Mouse (Mus musculus): Measurements from ENCODE around the gene Mpc1. TPM values are rescaled to one million over a fixed set of nuclear protein-coding genes. Genes with fewer than 3 reads are reported as not detected.

Mpc1 gene
- polyA plus RNA-seq (2015; fragmentation: Nextera tagmentation; extraction: Ambion mirVana): 159 and 161 TPM in 2 replicates

GRCm38 (mm10) chr17:8282821-8283525, at the start of gene Mpc1:
Mpc1 (plus strand) TSS chr17:8282904.
- Histone ChIP-seq H3K9ac (peak within 1 kb of the TSS; percentile 79), H3K4me2 (replicated peaks) (peak within 1 kb of the TSS; percentile 98), H3K4me3 (replicated peaks) (peak within 1 kb of the TSS; percentile 91), H3K4me1 (peaks cover 15% of the 10 kb centered on the region), H3K9me3 (replicated peaks) (no peaks in the 10 kb centered on the region), H3K27me3 (no peaks in the 10 kb centered on the region), H3K27ac (replicated peaks) (peak within 1 kb of the TSS; percentile 91), H3K36me3 (no peaks in the 10 kb centered on the region)
- peak; percentile 71 for ATAC-seq (ENCODE audit: insufficient number of reproducible peaks, low FRiP score, low TSS enrichment, low read depth)
- WGBS: 1% methylated on average over 34 of the region's 35 CpGs

DNA sequence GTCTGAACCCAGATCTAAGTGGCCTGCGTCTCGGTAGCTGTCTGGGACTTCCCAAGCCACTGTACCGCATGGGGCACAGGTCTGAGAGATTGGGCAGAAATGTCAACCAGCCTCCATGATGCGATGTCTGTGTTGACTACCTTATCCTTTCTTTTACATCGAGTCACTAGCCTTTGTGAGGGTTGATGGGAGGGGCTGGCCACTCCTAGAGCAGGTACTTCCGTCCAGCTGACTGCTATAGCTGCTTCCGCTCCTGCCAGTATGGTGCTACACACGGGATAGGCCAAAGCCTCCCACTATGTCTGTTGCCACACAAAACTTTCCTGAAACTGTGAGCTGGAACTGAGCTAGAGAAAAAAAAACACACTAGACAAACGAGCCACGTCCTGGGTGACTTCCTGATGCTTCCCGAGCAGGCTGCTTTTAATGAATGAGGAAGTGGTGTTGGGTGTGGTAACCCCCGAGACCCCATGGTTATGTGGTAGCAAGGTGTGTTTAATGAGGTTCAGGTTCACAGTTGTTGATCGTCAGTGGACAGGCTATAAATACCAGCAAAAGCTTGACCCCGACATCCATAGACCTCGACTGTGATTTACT, 49.0 kb upstream of the Mpc1 start:
- no peak for ATAC-seq (ENCODE audit: insufficient number of reproducible peaks, low FRiP score, low TSS enrichment, low read depth)
- H3K9ac ChIP-seq: no peak overlapping the region
- 0 out of 2 replicates have a peak, but pooled peaks cover 2% of the 10 kb centered on the region for H3K27me3 ChIP-seq

GRCm38 (mm10) chr17:8234537-8234936, 48.2 kb upstream of the Mpc1 start:
- no peak for ATAC-seq (ENCODE audit: insufficient number of reproducible peaks, low FRiP score, low TSS enrichment, low read depth)
- Histone ChIP-seq H3K9ac (no peak overlapping the region), H3K36me3 (no peaks in the 10 kb centered on the region), H3K27me3 (no peaks in the 10 kb centered on the region), H3K4me1 (no peaks in the 10 kb centered on the region), H3K4me2 (replicated peaks) (no peak overlapping the region), H3K4me3 (replicated peaks) (no peak overlapping the region), H3K27ac (replicated peaks) (no peak overlapping the region), H3K9me3 (replicated peaks) (no peaks in the 10 kb centered on the region)
- 57% methylated on average over 4 of the region's 4 CpGs for WGBS

More for the DNA sequence above, 49.0 kb upstream of the Mpc1 start:
- Histone ChIP-seq H3K4me1 (no peaks in the 10 kb centered on the region), H3K27ac (replicated peaks) (no peak overlapping the region), H3K9me3 (replicated peaks) (no peaks in the 10 kb centered on the region), H3K4me3 (replicated peaks) (no peak overlapping the region), H3K36me3 (no peaks in the 10 kb centered on the region), H3K4me2 (replicated peaks) (no peak overlapping the region)
- 70% methylated on average over 15 of the region's 15 CpGs for WGBS

- H3K4me3 ChIP-seq (replicated peaks): no peak within 1 kb of the TSS
- ATAC-seq (ENCODE audit: insufficient number of reproducible peaks, low FRiP score, low TSS enrichment, low read depth): no peak
- H3K4me2 ChIP-seq (replicated peaks): no peak within 1 kb of the TSS
- H3K9ac ChIP-seq: no peak within 1 kb of the TSS
- no peaks in the 10 kb centered on the region for H3K27me3 ChIP-seq
- WGBS: 75% methylated on average over 3 of the region's 3 CpGs
- H3K9me3 ChIP-seq (replicated peaks): no peaks in the 10 kb centered on the region
- H3K27ac ChIP-seq (replicated peaks): no peak within 1 kb of the TSS
- no peaks in the 10 kb centered on the region for H3K4me1 ChIP-seq
- H3K36me3 ChIP-seq: no peaks in the 10 kb centered on the region
Observed at GRCm38 (mm10) chr17:8235743-8236142, 47.0 kb upstream of the Mpc1 start, which contains the start of gene Ccr6. Ccr6 (plus strand) TSS chr17:8236043.

DNA sequence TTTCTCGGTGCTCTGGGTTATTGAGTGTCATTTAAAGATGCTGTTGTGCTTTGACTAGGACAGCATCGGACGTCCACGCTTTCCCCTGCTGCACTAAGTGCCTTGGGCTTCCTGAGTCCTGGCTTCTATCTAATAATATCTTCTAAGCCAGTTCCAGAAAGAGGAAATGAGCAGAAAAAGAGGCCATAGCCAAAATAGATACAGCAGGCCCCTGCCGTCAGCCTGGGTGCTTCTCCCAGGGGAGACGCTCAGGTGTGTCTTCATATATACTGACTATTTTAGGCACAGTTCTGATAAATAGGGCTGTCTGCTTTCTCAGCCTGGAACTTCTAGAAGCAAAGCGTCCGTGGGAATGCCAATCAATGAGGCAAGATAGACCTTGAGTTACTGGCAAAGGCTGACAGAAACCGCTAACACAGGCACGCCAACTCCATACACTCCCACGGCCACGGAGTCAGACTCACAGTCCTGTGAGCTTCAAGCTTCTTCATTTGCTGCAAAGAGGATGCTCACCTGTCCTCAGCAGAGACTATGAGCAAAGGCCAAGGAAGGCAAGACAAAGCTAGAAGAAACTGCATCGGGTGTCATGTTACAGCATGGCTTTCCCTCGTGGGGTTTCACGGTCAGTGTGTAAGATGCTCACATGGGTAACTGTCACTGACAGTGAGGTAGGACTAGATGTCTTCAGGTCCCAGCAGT, 44.5 kb upstream of the Mpc1 start:
- no peaks in the 10 kb centered on the region for H3K4me1 ChIP-seq
- no peak overlapping the region for H3K4me3 ChIP-seq (replicated peaks)
- H3K9me3 ChIP-seq (replicated peaks): no peaks in the 10 kb centered on the region
- no peak overlapping the region for H3K4me2 ChIP-seq (replicated peaks)
- no peak overlapping the region for H3K9ac ChIP-seq
- no peaks in the 10 kb centered on the region for H3K36me3 ChIP-seq
- 73% methylated on average over 15 of the region's 15 CpGs for WGBS
- H3K27ac ChIP-seq (replicated peaks): no peak overlapping the region
- no peaks in the 10 kb centered on the region for H3K27me3 ChIP-seq
- no peak for ATAC-seq (ENCODE audit: insufficient number of reproducible peaks, low FRiP score, low TSS enrichment, low read depth)

DNA sequence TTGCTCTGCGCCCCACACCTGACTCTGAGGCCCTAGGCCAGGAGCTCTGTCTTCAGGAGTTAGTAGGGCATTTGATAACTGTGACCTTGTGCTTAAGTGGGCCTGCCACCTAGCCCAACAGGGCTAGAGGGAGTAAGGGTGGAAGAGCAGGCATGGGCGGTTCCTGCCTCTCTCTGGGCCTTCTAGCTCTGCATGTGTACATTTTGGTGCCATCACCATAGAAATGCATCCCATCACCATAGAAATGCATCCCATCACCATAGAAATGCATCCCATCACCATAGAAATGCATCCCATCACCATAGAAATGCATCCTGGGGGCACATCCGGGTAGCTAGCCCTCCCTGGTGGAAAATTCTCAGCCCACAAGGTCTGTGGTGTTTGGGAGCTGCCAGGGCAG, 43.1 kb upstream of the Mpc1 start:
- WGBS: 70% methylated on average over 3 of the region's 3 CpGs

GRCm38 (mm10) chr17:8240517-8240916, 42.2 kb upstream of the Mpc1 start:
- no peaks in the 10 kb centered on the region for H3K9me3 ChIP-seq (replicated peaks)
- no peak overlapping the region for H3K4me3 ChIP-seq (replicated peaks)
- no peak for ATAC-seq (ENCODE audit: insufficient number of reproducible peaks, low FRiP score, low TSS enrichment, low read depth)
- H3K36me3 ChIP-seq: no peaks in the 10 kb centered on the region
- H3K4me1 ChIP-seq: no peaks in the 10 kb centered on the region
- 56% methylated on average over 4 of the region's 4 CpGs for WGBS
- H3K4me2 ChIP-seq (replicated peaks): no peak overlapping the region
- H3K9ac ChIP-seq: no peak overlapping the region
- no peak overlapping the region for H3K27ac ChIP-seq (replicated peaks)
- H3K27me3 ChIP-seq: no peaks in the 10 kb centered on the region

More for the DNA sequence above, 43.1 kb upstream of the Mpc1 start:
- Histone ChIP-seq H3K36me3 (no peaks in the 10 kb centered on the region), H3K9me3 (replicated peaks) (no peaks in the 10 kb centered on the region), H3K4me1 (no peaks in the 10 kb centered on the region), H3K27me3 (no peaks in the 10 kb centered on the region), H3K9ac (no peak overlapping the region), H3K4me3 (replicated peaks) (no peak overlapping the region), H3K4me2 (replicated peaks) (no peak overlapping the region), H3K27ac (replicated peaks) (no peak overlapping the region)
- ATAC-seq (ENCODE audit: insufficient number of reproducible peaks, low FRiP score, low TSS enrichment, low read depth): no peak

DNA sequence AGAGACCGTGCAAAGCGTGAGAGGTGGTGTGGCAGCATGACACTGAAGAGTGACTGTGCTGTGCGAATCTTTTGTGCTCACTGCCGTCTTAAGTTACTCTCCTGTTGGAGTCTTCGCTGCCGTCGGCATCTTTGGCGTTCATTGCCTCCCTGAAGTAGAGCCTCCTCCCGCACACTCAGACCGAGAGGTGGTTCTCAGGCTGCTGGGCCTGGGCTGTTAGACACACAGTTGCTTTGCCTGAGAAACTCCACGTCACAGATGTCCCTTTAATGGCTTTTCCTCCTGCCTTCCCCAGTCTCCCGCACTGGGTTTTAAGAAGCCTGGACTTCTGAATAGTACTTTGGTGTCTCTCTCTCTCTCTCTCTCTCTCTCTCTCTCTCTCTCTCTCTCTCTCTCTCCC, 41.1 kb upstream of the Mpc1 start:
- no peak for ATAC-seq (ENCODE audit: insufficient number of reproducible peaks, low FRiP score, low TSS enrichment, low read depth)
- no peaks in the 10 kb centered on the region for H3K9me3 ChIP-seq (replicated peaks)
- WGBS: 73% methylated on average over 12 of the region's 12 CpGs
- H3K36me3 ChIP-seq: no peaks in the 10 kb centered on the region
- H3K4me3 ChIP-seq (replicated peaks): no peak overlapping the region
- no peak overlapping the region for H3K27ac ChIP-seq (replicated peaks)
- H3K9ac ChIP-seq: no peak overlapping the region
- no peaks in the 10 kb centered on the region for H3K4me1 ChIP-seq
- no peak overlapping the region for H3K4me2 ChIP-seq (replicated peaks)
- no peaks in the 10 kb centered on the region for H3K27me3 ChIP-seq

GRCm38 (mm10) chr17:8242186-8242585, 40.5 kb upstream of the Mpc1 start:
- Histone ChIP-seq H3K4me1 (no peaks in the 10 kb centered on the region), H3K4me3 (replicated peaks) (no peak overlapping the region), H3K36me3 (no peaks in the 10 kb centered on the region), H3K27me3 (no peaks in the 10 kb centered on the region), H3K27ac (replicated peaks) (no peak overlapping the region), H3K9ac (no peak overlapping the region), H3K9me3 (replicated peaks) (no peaks in the 10 kb centered on the region), H3K4me2 (replicated peaks) (no peak overlapping the region)
- no peak for ATAC-seq (ENCODE audit: insufficient number of reproducible peaks, low FRiP score, low TSS enrichment, low read depth)
- WGBS: 88% methylated on average over 11 of the region's 11 CpGs

- Histone ChIP-seq H3K9me3 (replicated peaks) (no peaks in the 10 kb centered on the region), H3K27ac (replicated peaks) (no peak overlapping the region), H3K4me3 (replicated peaks) (no peak overlapping the region), H3K9ac (no peak overlapping the region), H3K27me3 (no peaks in the 10 kb centered on the region), H3K4me1 (no peaks in the 10 kb centered on the region), H3K4me2 (replicated peaks) (no peak overlapping the region), H3K36me3 (no peaks in the 10 kb centered on the region)
- ATAC-seq (ENCODE audit: insufficient number of reproducible peaks, low FRiP score, low TSS enrichment, low read depth): no peak
- 80% methylated on average over 2 of the region's 2 CpGs for WGBS
Observed at GRCm38 (mm10) chr17:8244124-8244523, 38.6 kb upstream of the Mpc1 start.

DNA sequence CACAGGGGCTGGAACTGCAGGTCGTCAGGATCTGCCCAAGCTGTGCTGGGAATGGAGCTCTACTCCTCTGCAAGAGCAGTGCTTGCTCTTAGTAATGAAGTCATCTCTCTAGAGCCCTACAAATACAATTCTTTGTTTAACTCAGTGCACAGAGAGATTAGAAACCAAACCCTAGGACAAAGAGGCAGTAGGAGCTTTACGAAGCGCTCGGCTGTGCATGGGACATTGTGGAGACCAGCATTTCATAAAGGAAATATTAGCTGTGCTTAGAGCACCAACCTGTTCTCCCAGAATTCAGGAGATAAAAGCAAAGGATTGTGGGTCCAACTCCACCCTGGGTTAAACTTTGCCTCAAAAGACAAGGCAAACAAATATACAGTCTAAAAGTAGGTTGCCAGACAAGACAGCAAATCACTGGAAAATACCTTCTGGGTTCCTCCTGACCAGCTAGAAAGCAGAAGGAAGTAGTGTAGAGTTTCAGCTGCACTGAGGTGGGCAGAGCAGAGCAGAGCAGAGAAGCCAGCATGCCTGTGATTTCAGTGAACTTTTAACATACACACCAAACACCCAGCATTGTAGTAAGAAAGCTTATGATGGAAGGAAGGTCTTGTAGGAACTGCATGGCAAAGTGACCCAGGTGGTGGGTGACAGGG, 36.5 kb upstream of the Mpc1 start:
- peaks cover 6% of the 10 kb centered on the region; the same call in 1 of the 2 replicates for H3K27me3 ChIP-seq
- ATAC-seq (ENCODE audit: insufficient number of reproducible peaks, low FRiP score, low TSS enrichment, low read depth): no peak
- no peak overlapping the region for H3K4me2 ChIP-seq (replicated peaks)
- H3K4me3 ChIP-seq (replicated peaks): no peak overlapping the region
- WGBS: 73% methylated on average over 4 of the region's 4 CpGs
- no peaks in the 10 kb centered on the region for H3K9me3 ChIP-seq (replicated peaks)
- no peak overlapping the region for H3K9ac ChIP-seq
- no peaks in the 10 kb centered on the region for H3K36me3 ChIP-seq
- H3K4me1 ChIP-seq: no peaks in the 10 kb centered on the region
- H3K27ac ChIP-seq (replicated peaks): no peak overlapping the region

Measured in embryonic facial prominence, embryonic 15.5 days (tissue).